17 mouse cellular contexts compared by ENCODE assay signal in genomic region chr13:52021828-52022227, GRCm38 (mm10).
DNase-seq lines count a peak whose midpoint lies in the region; ATAC-seq lines count a peak whose summit lies in the region.
"Had no signal": no experiment of that assay in that cellular context is flagged by ENCODE, and none has a peak within 500 bp of the region (broad histone marks: within the 10 kb centered on the region; RNA-seq: fewer than 3 reads in every experiment).

No protein-coding gene starts in this region.

- DNase-seq in adrenal gland, adult 2 months: peak; percentile 64
- no peak for DNase-seq in adrenal gland, adult 8-10 months
- no peak for DNase-seq in kidney, postnatal 10 days
- no peak for DNase-seq in c-Kit-positive CD71-positive TER-119-positive erythroid progenitor cells, embryonic 14.5 days (ENCODE audit: low spot score)
- no peak for DNase-seq in right cerebral cortex, adult 18-20 months
- DNase-seq in heart, adult 9 months (ENCODE audit: low spot score in 2 of 2): no peak
- DNase-seq: cerebellum, adult 18-20 months; kidney, adult 9 months; lung, postnatal 4 days; right cerebral cortex, postnatal 4 days; thymus, adult 18-20 months had no signal

- no peak overlapping the region for H3K9ac ChIP-seq in kidney, embryonic 15.5 days
- no peak overlapping the region for H3K9ac ChIP-seq in embryonic facial prominence, embryonic 15.5 days
- H3K9ac ChIP-seq: liver, embryonic 12.5 days; lung, embryonic 14.5 days; neural tube, embryonic 13.5 days had no signal

- ATAC-seq in kidney, embryonic 15.5 days (replicated peaks; ENCODE audit: low FRiP score): no peak
- ATAC-seq in embryonic facial prominence, embryonic 15.5 days (ENCODE audit: insufficient number of reproducible peaks, low FRiP score, low TSS enrichment, low read depth): no peak
- ATAC-seq: liver, embryonic 12.5 days had no signal

- WGBS in kidney, embryonic 15.5 days: 56% methylated on average over 6 of the region's 6 CpGs
- WGBS in embryonic facial prominence, embryonic 15.5 days: 29% methylated on average over 6 of the region's 6 CpGs

- 0 out of 2 replicates have a peak, but pooled peaks cover 2% of the 10 kb centered on the region for H3K27me3 ChIP-seq in kidney, embryonic 15.5 days
- no peaks in the 10 kb centered on the region for H3K27me3 ChIP-seq in embryonic facial prominence, embryonic 15.5 days
- H3K27me3 ChIP-seq: liver, embryonic 12.5 days had no signal

- no peaks in the 10 kb centered on the region for H3K9me3 ChIP-seq in kidney, embryonic 15.5 days (replicated peaks)
- no peaks in the 10 kb centered on the region for H3K9me3 ChIP-seq in embryonic facial prominence, embryonic 15.5 days (replicated peaks)
- H3K9me3 ChIP-seq: liver, embryonic 12.5 days; neural tube, embryonic 13.5 days had no signal

- H3K4me2 ChIP-seq in kidney, embryonic 15.5 days: no peak overlapping the region
- H3K4me2 ChIP-seq in embryonic facial prominence, embryonic 15.5 days (replicated peaks): no peak overlapping the region
- H3K4me2 ChIP-seq: liver, embryonic 12.5 days; lung, embryonic 14.5 days; midbrain, embryonic 11.5 days; neural tube, embryonic 13.5 days had no signal

- no peak overlapping the region for H3K4me3 ChIP-seq in kidney, embryonic 15.5 days (replicated peaks)
- H3K4me3 ChIP-seq in embryonic facial prominence, embryonic 15.5 days (replicated peaks): no peak overlapping the region
- H3K4me3 ChIP-seq: liver, embryonic 12.5 days; neural tube, embryonic 13.5 days had no signal

- no peaks in the 10 kb centered on the region for H3K36me3 ChIP-seq in kidney, embryonic 15.5 days
- H3K36me3 ChIP-seq in embryonic facial prominence, embryonic 15.5 days: no peaks in the 10 kb centered on the region
- H3K36me3 ChIP-seq: liver, embryonic 12.5 days; neural tube, embryonic 13.5 days had no signal

- peak overlapping the region; percentile 37; the same call in 1 of the 2 replicates for H3K27ac ChIP-seq in kidney, embryonic 15.5 days
- H3K27ac ChIP-seq in embryonic facial prominence, embryonic 15.5 days (replicated peaks): peak overlapping the region; percentile 58; the same call in 1 of the 2 replicates
- H3K27ac ChIP-seq: liver, embryonic 12.5 days; neural tube, embryonic 13.5 days had no signal

- H3K4me1 ChIP-seq in kidney, embryonic 15.5 days: peaks cover 53% of the 10 kb centered on the region
- H3K4me1 ChIP-seq in embryonic facial prominence, embryonic 15.5 days: peaks cover 51% of the 10 kb centered on the region
